Mouse (Mus musculus): ENCODE measurements around the gene Jaml. TPM values are rescaled to one million over a fixed set of nuclear protein-coding genes. Genes with fewer than 3 reads are reported as not detected.

Jaml gene
- total RNA-seq, 4 experiments from 2014 or later, result 0.74 to 1.5 (median 1.4) TPM; not detected in 1

Other genes with a start within 250 kb of the Jaml start
- 100 to 1,000 TPM in 1 of 4 experiments, 10 to 100 TPM in 3; 64.3 to 102 (median 73.5) TPM for gene Kmt2a, start 197.9 kb upstream of the Jaml start, total RNA-seq (2022)
- gene Atp5l, start 158.4 kb upstream of the Jaml start, total RNA-seq (2022), result 100 to 1,000 TPM; 275 to 372 (median 321) TPM
- gene Ube4a, start 113.6 kb upstream of the Jaml start, total RNA-seq (2022), result 10 to 100 TPM; 62.3 to 70.2 (median 68.5) TPM
- not detected for gene Cd3g, start 98.8 kb upstream of the Jaml start, total RNA-seq (2022)
- not detected for gene Cd3d, start 97.4 kb upstream of the Jaml start, total RNA-seq (2022)
- under 1 TPM in 1 of 4 experiments, not detected in 3; 0.19 TPM for gene Cd3e, start 69.6 kb upstream of the Jaml start, total RNA-seq (2022)
- gene Mpzl2, start 39.4 kb upstream of the Jaml start, total RNA-seq (2022), result 1 to 10 TPM; 1.4 to 1.8 (median 1.6) TPM
- 1 to 10 TPM; 4.0 to 5.7 (median 5.0) TPM for gene Mpzl3, start 24.0 kb upstream of the Jaml start, total RNA-seq (2022)
- gene Scn2b, start 38.6 kb downstream of the Jaml start, total RNA-seq (2022), result 100 to 1,000 TPM; 265 to 287 (median 277) TPM
- 100 to 1,000 TPM; 160 to 218 (median 183) TPM for gene Scn4b, start 59.2 kb downstream of the Jaml start, total RNA-seq (2022)
- gene BC049352, start 102.8 kb downstream of the Jaml start, total RNA-seq (2022), result 1 to 10 TPM; 1.6 to 1.9 (median 1.7) TPM
- gene Tmprss4, start 124.9 kb downstream of the Jaml start, total RNA-seq (2022), result under 1 TPM in 3 of 4 experiments, not detected in 1; 0.16 to 0.66 (median 0.30) TPM
- gene Il10ra, start 190.0 kb downstream of the Jaml start, total RNA-seq (2022), result 1 to 10 TPM; 3.2 to 8.3 (median 4.9) TPM
- not detected for gene Tmprss13, start 239.9 kb downstream of the Jaml start, total RNA-seq (2022)